Mouse (Mus musculus): ENCODE measurements around the gene Nemp2.

DNA sequence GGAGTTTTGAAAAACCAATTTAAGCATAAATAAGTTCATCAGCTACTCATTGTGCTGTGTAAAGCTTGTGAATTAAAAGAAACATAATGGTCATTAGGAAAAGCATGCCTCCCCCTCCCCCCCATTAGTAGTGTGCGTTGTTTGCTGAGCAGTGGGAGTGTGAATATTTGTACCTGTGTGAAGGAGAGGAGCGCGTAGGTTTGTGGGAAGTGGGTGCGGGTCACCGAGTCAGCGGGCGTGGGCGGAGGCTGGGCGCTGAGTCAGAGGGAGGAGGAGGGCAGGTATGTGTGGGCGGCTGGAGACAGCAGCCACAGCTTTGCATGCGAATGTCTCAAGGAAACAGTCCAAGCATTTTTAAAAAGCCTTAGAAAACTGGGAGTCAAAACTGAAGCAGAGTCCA, 32.7 kb upstream of the Nemp2 start:
- no peak for TF ChIP-seq POLR2A (IDR thresholded peaks at IDR 0.05; ENCODE audit: low read depth, low read length)
- no peak for TF ChIP-seq CTCF (IDR thresholded peaks at IDR 0.05; ENCODE audit: extremely low read depth, insufficient read length, insufficient replicate concordance, low read depth, low read length)

Data from small intestine, adult 2 months (tissue).